Mouse (Mus musculus): ENCODE measurements at regions not wholly inside any gene's neighbourhood (a gene's known extent, or its start where the extent isn't known, plus 50 kb on each side); places are given as distances from the start of the nearest gene placed in this dataset.

DNA sequence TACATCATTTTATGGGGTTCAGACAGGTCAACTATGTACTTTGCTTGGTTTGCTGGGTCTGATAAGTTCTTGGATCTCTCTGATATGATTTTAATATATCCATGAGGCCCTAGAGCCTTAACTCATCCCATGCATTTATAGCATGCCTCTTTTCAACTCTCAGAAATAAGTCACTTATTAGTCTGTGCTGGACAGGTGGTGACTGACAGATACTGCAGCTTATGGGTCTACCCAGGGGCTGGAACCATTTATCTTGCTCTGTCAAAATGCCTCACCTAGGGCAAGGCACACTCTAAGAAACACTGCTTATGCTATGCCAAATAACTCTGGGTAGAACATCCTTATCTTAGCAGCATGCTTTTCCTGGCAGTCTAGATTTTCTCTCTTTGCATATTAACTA is 225.6 kb downstream of the Mbnl1 start:
- no peak for ATAC-seq (replicated peaks; ENCODE audit: low read depth, poor library complexity, severe bottlenecking)

DNA sequence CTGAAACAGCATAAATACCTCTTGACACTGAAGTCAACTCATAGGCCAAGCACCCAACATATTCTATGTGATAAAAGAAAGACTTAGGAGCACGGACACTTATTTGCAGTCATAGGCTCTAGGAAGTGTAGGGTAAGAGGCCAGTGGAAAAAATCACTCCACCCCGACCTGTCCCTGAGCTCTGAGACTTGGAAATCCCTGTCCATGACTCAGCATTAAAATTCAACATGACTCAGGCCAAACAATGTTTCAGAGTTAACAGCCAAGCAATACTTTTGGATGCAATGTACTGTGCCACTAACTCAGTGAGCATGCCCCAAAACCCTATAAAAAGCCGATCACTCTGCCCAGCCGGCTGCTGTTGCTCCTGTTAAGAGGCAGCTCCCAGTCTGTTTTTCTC is 234.5 kb downstream of the Mbnl1 start:
- no peak for ATAC-seq (replicated peaks; ENCODE audit: low read depth, poor library complexity, severe bottlenecking)

DNA sequence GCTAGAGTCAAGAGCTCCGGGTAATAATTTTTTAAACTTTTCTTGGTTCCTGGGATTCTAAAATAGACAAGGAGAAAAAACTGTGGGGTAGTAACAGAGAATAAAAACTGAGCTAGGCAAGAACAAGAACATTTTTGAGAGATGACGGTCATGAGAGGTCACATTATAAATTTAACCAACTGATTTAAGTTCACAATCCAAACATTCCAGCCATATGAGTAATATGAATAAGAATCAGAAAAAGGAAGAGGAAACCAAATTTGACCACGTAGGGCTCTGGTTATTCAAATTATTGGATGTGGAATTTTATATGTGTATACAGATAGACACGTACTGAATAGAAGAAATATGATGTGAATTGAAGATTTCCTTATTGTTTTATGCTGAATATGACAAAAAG is 240.3 kb downstream of the Mbnl1 start:
- ATAC-seq (replicated peaks; ENCODE audit: low read depth, poor library complexity, severe bottlenecking), result no peak

DNA sequence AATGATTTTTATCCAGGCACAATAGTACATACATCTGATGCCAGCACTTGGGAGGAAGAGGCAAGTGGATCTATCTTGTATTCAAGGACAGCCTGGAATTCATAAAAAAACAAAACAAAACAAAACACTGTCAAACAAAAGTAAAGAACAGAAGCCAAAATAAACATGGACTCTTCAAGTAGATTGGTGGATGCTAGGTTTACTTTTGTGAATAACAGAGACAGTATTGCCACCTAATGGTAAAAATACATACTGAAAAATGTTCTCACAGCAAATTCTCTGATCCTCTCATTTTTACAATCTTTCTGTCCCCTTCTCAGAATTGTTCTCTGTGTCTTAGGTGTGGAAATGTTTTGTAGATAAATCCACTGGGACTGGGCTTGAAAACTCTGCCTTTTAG is 247.7 kb downstream of the Mbnl1 start:
- ATAC-seq (replicated peaks; ENCODE audit: low read depth, poor library complexity, severe bottlenecking), result no peak

DNA sequence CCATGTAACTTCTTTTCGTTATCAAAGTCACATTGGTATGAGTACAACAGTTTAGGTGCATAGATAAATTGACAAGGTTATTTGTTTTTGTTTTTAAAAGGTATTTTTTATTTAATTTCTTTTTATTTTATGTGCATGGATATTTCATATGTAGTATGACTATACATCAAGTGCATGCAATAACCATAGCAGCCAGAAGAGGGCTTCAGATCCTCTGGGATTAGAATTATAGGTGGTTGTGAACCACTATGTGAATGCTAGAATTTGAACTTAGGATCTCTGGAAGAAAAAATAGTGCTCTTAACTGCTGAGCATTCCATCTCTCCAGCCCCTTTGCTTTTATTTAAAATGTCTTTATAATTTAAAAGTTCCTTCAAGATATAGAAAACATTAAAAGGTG is 258.7 kb downstream of the Mbnl1 start:
- no peak for ATAC-seq (replicated peaks; ENCODE audit: low read depth, poor library complexity, severe bottlenecking)

DNA sequence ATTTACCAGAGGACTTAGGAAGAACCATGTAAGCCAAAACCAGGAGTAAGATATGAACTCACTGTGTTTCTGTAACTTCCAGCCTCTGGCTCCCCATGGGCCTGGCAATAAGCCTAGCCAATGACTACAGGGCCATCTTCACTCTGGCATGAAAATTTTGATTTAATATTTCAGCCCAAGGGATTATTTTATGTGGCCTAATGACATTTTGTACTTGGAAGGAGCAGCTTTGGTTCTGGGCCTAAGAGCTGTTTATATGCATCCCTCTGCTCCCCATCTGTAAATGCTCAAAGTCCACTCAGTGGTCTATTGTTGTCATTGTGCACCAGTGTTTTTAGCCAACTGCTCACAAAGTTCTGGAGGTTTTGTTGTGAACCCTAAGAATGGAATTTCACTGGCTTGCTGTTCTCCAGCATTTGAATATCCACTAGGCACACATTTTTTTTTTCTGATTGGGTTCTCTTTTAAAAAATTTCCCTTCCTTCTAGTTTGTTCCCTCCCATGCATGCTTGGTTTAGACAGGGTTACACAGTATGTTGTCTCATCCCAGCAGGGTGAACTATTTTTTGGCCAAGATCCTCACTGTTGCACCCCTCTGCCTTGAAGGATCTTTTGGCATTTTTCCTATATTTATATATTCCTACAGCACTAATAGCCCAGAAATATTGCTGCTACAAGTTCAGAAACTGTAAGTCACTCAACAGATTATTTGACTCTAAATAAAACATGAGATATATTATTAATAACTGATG is 261.9 kb upstream of the P2ry1 start:
- ATAC-seq (replicated peaks; ENCODE audit: low read depth, poor library complexity, severe bottlenecking), result no peak

DNA sequence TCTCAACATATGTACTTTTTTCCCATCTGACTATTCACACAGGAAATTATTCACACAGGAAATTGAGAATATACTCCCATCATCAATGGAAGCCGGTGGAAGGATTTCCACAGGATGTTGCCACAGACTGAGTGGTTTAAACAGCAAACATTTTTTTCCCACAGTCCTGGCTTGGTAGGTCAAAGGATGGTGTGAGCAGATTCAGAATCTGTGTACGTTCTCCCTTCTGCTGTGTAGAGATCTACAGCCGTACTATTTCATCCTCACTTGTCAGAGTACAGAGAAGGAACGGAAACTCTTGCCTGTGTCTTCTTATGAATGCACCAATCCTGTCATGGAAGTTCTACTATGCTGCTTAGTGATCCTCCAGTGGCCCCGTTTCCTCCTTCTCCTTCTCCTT is 261.2 kb upstream of the P2ry1 start:
- no peak for ATAC-seq (replicated peaks; ENCODE audit: low read depth, poor library complexity, severe bottlenecking)

DNA sequence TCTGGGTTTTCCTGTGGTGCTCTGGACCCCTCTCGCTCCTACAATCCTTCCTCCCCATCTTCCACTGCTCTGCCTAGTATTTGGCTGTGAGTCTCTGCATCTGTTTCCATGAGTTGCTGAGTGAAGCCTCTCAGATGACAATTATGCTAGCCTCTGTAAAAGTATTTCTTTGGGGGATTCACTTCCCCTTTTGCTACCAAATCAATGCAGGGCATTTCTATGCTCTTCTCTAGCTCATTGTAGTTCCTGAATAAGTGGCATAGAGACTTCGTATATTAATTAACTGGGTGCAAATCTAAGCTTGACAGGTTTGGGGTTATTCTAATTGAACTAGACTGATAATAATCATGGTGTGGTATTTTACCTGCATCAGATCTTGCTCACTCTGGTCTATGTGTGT is 260.4 kb upstream of the P2ry1 start:
- ATAC-seq (replicated peaks; ENCODE audit: low read depth, poor library complexity, severe bottlenecking), result peak; percentile 65

DNA sequence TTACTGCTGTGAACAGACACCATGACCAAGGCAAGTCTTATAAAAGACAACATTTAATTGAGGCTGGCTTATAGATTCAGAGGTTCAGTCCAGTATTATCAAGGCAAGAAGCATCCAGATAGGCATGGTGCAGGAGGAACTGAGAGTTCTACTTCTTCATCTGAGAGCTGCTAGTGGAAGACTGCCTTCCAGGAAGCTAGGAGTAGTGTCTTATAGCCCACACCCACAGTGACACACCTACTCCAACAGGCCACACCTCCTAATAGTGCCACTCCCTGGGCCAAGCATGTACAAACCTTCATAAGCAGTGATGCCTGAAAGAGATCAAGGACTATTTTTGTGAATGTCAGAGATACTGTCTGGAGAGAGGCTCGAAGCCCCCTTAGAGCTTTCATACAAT is 257.5 kb upstream of the P2ry1 start:
- ATAC-seq (replicated peaks; ENCODE audit: low read depth, poor library complexity, severe bottlenecking), result no peak

DNA sequence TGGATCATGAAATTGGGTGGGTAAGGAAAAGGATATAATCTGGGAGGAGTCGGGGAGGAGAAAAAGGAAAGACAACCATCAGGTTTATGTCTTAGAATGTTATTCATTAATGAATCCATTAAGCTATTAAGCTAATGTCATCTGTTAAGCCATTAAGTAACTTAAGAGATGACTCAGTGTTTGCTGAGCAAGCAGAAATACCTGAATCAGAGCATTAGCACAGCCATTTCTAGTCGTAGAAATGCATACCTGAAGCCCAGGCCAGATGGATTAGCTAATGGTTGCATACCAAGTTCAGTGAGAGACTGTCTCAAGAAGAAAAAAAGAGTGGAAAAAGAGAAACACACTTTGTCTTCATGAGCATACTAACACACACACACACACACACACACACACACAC is 244.0 kb upstream of the P2ry1 start:
- no peak for ATAC-seq (replicated peaks; ENCODE audit: low read depth, poor library complexity, severe bottlenecking)

DNA sequence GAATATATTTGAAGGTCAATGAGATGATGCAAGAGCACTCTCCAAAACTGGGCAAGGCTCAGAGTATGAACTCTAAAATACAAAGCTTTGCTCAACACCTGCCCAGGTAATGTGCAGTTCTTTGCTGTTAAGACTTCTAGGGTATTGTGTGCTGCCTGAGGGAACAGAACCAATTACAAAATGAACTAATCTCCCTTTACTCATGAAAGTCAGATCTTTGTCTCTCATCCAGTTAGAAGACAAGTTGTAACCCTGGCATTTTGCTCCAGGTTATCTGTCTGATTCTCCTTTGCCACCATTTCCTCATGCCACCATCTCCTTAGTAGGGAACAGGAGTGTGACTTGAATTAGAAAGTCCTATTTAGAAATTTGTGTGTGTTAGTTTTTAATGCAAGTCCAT is 243.5 kb upstream of the P2ry1 start:
- no peak for ATAC-seq (replicated peaks; ENCODE audit: low read depth, poor library complexity, severe bottlenecking)

DNA sequence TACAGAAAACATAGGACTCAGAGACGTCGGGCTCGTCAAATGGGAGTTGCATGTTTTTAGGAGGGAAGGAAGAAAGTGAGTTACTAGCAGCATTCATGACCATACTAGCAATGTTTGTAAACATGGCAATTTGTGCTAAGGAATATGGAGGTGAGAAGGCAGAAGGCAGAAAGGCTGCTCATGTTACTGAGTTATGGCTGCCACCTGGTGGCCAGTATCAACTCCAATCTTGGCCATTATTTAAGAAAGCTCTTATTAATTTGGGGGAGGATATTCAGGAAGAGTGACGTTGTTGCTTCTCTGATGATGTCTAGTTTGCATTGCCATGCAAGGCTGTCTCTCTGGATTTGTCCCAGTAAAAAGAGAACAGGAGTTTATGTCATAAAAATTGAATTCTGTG is 239.7 kb upstream of the P2ry1 start:
- peak; percentile 94 for ATAC-seq (replicated peaks; ENCODE audit: low read depth, poor library complexity, severe bottlenecking)

DNA sequence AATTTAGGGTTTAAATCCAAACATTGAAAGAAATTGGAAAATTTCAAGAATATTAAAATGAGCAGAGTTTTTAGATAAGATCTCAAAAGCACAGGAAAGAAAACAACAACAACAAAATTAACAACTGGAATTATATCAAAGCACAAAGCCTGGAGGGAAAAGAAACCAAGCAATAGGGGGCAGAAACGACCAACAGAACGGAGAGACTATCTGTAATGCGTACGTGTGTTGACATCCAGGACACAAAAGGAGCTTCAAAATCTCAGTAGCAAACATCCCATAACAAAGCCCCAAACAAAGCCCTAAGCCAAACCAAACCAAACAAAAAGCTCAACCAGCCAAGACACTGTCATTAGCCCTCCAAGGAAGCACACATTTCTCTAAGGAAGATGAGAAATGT is 237.5 kb upstream of the P2ry1 start:
- ATAC-seq (replicated peaks; ENCODE audit: low read depth, poor library complexity, severe bottlenecking), result no peak

DNA sequence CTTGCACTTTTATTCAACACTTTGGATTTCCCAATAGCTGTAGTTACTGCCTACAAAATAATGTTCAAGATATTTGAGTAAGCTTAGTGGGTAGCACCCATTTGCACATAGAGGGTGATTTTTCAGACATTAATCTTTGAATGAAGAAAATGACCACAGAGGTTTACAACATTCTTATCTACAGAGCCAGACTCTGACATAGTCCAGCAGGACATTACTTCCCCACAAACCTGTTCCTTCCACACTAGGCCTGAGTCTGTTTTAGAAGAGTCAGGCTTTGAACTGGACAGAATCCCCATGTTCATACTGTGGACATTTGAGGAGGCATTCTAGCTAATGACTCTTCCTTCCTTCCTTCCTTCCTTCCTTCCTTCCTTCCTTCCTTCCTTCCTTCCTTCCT is 233.6 kb upstream of the P2ry1 start:
- peak; percentile 69 for ATAC-seq (replicated peaks; ENCODE audit: low read depth, poor library complexity, severe bottlenecking)

DNA sequence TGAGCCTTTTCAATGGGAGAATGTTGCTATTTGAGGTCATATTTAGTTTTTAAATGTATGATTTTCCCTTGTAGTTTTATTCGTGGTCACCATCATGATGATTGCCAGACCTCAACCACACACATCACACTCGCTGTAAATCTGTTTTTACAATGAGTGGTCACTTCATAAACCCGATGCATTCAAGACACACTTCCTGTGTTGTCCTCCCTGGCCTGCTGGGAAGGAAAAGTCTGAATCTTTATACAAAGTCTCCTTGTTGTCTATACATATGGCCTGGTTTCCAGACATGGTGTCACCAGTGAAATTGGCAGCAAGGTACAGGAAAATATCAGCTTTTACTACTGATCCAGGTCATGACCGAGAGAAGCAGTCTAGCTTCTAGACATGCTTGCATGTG is 230.7 kb upstream of the P2ry1 start:
- no peak for ATAC-seq (replicated peaks; ENCODE audit: low read depth, poor library complexity, severe bottlenecking)

DNA sequence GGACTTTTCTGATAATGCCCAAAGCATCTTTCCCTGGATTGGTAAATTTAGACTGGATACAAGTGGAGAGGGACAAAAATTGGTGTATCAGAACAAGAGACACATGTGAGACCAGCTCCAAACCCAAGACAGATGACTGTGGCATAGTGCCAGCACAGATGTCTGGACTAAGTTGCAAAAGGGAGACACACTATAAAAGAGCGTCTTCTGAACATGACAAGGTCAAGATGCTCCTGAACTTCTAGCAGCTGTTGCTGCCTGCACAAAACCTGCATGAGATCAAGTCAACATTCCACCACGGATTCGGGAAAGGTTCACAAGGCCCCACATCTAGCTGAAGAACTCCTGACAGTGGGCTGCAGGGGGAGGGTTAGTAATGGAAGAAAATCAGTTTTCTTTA is 229.2 kb upstream of the P2ry1 start:
- no peak for ATAC-seq (replicated peaks; ENCODE audit: low read depth, poor library complexity, severe bottlenecking)

DNA sequence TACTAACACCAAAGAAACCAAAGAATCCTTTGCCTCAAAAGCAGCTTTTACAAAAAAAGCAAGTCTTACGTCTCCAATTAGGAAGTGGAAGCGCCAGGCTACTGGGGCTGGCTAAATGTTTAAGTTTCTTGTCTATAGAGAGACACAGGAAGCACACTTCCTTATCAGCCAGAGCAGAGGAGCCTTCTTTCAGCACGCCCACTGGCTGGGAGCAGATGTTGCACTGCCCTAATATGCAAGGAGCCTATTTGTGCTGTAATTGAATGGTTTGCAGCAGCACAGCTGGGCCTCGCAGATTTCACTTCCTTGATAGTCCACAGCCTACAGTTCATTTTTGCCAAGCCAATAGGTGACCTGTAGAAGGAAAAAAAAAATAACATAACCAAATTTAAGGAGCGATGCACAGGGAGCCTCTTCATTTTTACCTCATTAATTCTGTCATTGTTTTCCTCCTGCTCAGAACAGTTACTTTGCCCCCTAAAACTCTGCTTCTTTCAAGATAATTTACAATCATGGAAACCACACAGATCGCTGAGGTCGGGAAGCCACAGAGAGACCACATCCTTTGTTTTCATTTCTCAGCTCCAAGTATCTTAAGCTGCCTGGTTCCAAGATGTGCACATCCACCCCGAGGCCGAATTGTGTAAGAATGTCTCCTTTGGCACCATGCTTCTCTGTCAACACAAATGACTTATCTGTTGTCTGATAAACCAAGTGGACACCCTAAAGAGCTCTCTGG is 217.3 kb upstream of the P2ry1 start:
- ATAC-seq (replicated peaks; ENCODE audit: low read depth, poor library complexity, severe bottlenecking), result peak; percentile 93

DNA sequence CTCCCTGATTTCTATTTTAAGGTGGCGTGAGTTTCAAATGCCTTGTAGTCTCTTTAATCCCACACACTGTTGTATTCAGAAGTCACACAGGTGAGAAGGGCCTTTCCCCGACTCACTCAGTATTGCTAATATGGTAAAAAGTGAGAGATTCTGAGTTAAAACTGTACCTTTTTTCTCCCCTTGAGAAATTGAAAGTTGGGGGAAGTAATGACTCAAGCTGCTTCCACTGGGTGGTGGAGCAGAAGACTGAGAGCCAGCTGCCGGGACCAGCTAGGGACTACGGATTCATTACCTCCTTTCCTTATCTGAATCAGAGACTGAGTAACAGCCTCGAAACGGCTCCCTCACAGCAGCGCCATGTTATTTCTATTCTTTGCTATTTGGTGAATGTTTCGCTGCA is 214.6 kb upstream of the P2ry1 start:
- no peak for ATAC-seq (replicated peaks; ENCODE audit: low read depth, poor library complexity, severe bottlenecking)

DNA sequence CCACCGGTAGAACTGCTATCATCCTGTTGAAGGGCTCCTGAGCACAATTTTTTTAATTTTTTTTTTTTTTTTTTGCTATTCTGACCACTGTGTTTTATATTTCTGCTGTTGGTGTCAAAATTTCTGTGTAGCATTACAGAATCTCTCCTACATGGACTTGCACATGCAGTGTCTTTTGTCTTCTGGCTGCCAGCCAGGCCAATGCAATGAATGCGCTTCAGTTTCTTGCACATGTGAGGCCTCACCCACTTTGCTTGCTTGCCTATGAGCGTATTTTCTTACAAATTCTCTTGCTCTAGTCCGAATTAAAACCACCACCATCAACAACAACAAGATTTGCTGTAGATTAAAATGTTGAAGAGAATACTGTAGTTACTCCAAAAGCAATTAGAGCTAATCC is 213.2 kb upstream of the P2ry1 start:
- ATAC-seq (replicated peaks; ENCODE audit: low read depth, poor library complexity, severe bottlenecking), result no peak

DNA sequence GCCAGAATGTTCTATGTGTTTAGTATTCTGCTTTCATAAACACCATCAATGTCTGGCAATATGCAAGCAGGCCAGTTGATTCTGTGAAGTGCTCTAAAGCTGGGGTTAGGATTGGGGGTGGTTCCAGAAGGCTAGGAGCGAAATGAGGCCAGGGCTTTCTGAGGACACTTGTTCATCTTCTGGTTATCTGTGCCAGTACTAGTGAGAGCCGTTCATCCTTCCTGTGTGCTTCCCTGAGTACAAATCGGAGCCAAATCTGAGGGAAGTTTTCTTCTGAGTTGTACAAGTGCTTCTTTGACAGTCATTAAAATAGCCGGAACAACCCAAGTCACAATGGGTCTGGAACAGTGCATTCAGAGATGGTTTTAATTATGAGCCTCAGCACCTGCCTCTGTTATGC is 210.4 kb upstream of the P2ry1 start:
- ATAC-seq (replicated peaks; ENCODE audit: low read depth, poor library complexity, severe bottlenecking), result no peak

DNA sequence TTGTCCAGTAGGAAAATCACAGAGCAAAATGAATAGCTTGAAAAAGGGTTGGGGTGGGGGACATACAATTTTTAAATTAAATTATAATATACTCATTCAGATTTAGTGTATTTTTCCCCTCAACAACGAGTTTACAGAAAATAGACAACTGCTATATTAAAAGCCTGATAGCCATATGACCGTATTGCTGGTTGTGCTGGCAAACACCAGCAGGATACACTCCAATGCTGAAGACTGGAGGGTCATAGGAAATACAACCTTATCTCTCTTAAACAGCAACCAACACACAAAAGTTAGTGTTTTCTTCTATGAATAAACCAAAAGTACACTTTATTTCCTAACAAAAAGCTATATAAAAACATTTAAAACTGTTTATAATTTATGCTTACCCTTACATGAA is 206.4 kb upstream of the P2ry1 start:
- ATAC-seq (replicated peaks; ENCODE audit: low read depth, poor library complexity, severe bottlenecking), result 0 out of 2 replicates have a peak, but pooled peaks have one; percentile 50

DNA sequence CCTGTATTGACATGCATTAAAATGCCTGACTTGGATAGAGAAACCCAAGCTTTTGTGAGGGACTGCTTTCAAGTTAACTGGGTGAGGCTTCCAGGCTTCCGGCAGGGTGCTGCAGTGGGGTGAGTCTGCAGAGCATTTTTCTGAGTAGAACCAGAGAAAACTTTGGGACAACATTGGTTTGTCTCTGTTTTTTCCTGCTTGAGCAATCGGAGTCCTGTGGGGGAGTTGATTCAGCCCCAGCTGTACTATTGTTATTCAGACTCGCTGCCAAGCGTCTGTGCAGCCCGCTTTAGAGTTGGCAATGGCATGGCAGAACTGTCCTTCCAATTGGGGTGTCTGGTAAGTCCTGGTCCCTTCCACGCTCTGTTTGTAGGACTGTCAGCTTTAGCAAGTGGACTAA is 204.8 kb upstream of the P2ry1 start:
- no peak for ATAC-seq (replicated peaks; ENCODE audit: low read depth, poor library complexity, severe bottlenecking)

Data from common myeloid progenitor, adult 5-6 weeks (primary cell).